Mouse (Mus musculus) left cerebral cortex, adult 11 months (tissue): ENCODE results near the gene Rac3.
"Not testable (repeated sequence)": the region's sequence is repeated elsewhere in the genome, so short reads cannot be mapped to it uniquely, and the experiment has no call there.

Experiments
- DNase-seq: peaks from one replicate; pipeline ENCODE4 v3.0.0; 2022; ENCODE audit warnings: low spot score

The Rac3 gene

GRCm38 (mm10) chr11:120729432-120730050 is 8.3 kb downstream of the Rac3 start:
- DNase-seq, result not testable (repeated sequence)

DNA sequence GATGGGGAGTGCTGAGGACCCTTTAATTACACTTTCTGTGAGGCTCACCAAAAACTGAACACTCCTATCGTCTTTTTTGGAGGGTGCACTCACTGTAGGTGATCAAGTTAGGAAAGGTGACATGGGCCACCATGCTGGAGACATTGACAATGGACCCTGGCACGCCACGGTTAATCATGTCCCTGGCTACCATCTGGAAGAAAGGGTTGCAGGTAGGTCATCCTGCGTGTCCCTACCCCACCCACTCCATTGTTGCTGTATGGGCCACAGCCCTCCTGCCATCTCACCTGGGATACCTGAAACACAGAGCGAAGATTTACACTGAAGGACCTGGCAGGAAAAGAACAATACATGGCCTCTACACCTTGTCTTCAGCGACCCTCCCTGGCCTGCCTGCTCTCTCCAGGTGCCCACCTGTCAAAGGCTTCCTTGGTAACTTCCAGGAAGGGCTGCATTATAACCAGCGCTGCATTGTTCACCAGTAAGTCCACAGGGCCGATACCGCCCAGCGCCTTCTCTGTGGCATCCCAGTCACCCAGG is 9.1 kb downstream of the Rac3 start:
- no peak for DNase-seq

DNA sequence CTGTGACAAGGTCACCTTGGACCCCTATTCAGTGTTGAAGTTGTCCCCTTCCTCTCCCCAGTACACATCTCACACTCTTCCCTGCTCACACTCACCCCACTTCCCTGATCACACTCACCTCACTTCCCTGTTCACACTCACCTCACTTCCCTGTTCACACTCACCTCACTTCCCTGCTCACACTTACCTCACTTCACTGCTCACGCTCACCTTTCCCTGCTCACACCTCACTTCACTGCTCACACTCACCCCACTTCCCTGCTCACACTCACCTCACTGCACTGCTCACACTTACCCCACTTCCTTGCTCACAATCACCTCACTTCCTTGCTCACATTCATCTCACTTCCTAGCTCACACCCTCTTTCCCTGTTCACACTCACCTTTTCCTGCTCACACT is 10.1 kb downstream of the Rac3 start:
- DNase-seq, result no peak

- no peak for DNase-seq
These were observed 10.8 kb downstream of the Rac3 start, which contains the start of gene Cbr2 for GRCm38 (mm10) chr11:120731858-120732680. Gene Cbr2 (minus strand): TSS chr11:120732114.

GRCm38 (mm10) chr11:120733521-120733920 is 12.3 kb downstream of the Rac3 start:
- no peak for DNase-seq

DNA sequence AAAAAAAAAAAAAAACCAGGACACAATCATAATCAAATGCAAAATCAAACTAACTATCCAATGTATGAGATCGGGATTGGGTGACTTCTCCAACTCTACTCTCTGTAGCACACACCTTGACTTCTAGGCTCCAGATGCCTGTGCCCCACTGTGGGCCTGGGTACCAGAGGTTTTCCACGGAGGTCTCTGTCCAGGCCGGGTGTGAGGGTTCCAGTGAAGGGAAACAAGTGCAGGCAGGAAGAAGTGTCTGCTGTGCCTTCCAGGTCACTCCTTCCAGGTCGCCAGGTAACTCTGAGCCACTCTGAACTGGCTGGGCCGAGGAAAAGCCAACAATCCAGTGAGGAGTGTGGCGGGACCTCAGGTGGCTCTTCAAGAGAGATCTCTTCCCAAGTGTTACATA is 15.2 kb downstream of the Rac3 start:
- DNase-seq, result no peak

- DNase-seq, result no peak
These were observed 19.7 kb downstream of the Rac3 start for GRCm38 (mm10) chr11:120740981-120741380.

DNA sequence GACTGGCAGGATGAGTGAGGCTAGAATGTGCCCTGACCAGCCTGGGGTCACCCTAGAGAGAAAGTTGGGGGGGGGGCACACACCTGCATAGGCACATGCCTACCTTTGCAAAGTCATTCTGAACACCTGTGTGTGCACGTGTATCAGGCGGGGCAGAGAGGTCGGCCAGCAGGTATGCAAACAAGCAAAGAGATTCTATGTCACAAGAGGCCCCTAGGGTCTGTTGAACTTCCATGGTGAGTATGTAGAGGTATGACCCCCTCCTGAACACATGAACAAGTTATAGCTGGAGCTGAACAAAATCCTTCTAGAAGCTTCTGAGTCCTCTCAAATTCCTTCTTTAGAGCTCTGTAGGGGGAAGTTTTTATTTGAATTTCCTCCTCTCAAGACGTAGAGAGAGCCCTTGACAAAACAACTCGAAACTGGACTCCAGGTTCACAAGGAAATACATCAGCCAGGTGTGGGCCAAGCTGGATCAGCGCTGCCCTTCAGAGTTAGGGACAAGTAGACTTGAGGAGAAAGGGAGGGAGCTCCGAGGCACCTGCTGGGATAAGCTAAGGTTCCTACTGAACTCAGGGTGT is 22.9 kb downstream of the Rac3 start:
- DNase-seq, result no peak

DNA sequence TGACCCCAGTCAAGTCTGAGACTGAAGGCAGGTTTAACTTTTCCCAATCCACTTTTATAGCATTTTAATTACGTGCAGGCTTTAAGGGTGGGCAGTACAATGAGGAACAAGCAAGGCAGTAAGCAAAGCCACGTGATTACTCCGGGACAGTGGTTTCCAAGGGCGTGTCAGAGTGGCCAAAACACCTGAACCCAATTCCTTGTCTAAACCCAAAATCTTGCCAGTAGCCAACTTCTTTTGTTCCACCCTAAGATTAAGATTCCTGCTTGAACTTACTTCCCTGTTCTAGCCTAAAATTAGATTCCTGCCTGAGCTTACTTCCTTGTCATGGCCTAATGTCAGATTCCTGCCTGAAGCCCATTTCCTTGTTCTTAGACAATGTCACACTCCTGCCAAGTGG is 26.7 kb downstream of the Rac3 start:
- DNase-seq, result no peak

DNA sequence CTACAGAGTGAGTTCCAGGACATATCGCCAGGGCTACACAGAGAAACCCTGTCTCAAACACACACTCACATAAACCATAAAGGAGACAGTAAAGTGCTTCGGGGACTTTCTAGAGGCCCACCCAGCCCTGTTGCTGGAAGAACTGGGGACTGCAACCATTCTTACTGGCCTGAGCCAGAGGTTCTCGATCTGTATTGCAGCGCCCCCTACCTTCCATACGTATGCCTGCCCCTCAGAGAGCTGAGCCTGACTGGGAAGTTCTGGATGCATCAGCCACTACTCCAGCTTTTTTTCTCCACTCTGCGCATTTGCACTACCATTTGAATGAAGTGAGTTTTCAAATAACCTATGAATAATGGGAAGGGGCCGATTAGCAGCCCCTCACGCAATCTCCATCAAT is 28.2 kb downstream of the Rac3 start:
- no peak for DNase-seq

- DNase-seq, result no peak
These were observed 30.3 kb downstream of the Rac3 start for GRCm38 (mm10) chr11:120751606-120752005.

DNA sequence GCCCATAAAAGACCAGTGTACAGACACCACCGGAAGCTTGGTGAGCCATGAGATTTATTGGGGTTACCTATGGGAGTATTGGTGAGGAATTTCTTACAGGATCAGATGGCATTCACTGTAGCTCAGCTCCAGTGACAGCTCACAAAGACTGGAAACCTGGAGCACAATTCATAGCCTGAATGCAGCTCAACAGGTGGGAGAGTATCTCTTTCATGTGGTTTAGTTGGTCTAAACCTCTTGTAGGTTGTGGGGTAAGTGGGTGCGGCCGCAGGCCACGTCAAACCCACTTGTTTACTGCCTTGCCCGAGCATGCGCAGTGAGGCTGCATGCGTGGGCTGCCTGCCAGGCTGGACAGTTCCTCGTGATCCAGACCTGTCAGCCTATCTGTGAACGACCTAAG is 39.0 kb downstream of the Rac3 start:
- DNase-seq, result no peak

GRCm38 (mm10) chr11:120761811-120762671 is 40.8 kb downstream of the Rac3 start:
- DNase-seq, result no peak

DNA sequence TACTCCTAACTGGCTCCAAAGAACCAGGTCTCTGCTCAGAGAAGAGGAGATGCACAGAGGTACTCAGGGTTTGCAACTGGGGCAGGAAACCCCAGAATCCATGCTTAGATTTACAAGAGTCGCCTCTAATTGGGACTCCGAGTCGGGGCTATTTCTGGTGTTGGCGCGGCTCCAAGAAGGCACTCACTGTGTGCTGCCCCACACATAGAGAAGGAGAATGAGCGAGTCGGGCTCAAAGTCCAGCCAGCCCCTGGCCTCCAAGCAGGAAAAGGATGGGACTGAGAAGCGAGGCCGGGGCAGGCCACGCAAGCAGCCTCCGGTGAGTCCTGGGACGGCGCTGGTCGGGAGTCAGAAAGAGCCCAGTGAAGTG is 41.4 kb downstream of the Rac3 start, which contains the start of gene Hmga1b:
Hmga1b (plus strand) TSS at position 123 of the 370 bp plus-strand sequence.
- DNase-seq, result not testable (repeated sequence)

DNA sequence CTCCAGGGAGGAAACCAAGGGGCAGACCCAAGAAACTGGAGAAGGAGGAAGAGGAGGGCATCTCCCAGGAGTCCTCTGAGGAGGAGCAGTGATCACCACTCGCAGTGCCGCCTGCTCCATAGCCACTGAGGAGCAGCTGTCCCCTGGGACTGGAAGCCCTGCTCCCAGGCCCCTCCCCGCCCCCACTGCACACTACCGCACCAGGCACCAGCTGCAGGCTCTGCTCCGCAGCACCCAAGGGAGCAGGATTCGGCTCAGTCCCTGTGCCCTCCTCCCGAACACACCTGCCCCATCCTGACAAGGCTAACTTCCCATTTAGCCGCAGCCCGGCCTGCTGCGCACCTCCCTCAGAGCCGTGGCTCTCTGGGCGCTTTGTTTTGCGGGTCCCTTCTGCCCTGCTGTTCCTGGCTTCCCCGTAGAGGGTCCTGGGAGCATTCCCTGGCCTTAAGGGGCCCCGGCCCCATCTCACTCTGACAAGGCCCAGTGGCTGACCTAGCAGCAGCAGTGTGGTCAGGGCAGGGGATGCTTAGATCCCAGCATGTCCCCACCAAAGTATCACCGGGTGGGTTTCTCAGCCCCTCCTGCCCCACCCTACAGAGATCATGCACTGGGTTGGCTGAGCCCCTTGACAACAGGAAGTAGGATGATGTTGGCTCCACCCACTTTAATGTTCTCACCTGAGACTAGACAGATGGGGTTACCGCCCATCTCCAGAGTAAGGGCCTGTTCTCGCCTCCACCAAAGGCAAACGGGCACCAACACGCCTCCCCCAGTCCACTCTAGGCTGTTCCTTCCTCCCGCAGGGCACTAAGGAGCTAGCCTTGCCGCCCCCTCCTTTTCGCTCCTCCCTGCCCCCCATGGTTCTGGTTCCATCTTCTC is 42.1 kb downstream of the Rac3 start:
- DNase-seq, result not testable (repeated sequence)

- DNase-seq, result not testable (repeated sequence)
These were observed 45.8 kb downstream of the Rac3 start for GRCm38 (mm10) chr11:120767023-120767422.

- no peak for DNase-seq
These were observed 46.9 kb downstream of the Rac3 start for GRCm38 (mm10) chr11:120768206-120768605.

GRCm38 (mm10) chr11:120772749-120773148 is 51.5 kb downstream of the Rac3 start:
- DNase-seq, result no peak
